In genomic region chr5:132029638-132030037, GRCm38 (mm10) we compare ENCODE assay signal across 9 mouse cellular contexts.
DNase-seq lines count a peak whose midpoint lies in the region.
"Had no signal": no experiment of that assay in that cellular context is flagged by ENCODE, and none has a peak within 500 bp of the region (broad histone marks: within the 10 kb centered on the region; RNA-seq: fewer than 3 reads in every experiment).

No protein-coding gene starts in this region.

- intact Hi-C loops in left cerebral cortex, postnatal 14 days (cut with DNase I), result loop anchor here (5.0 kb wide), 1 partner anchor 212 kb away; no protein-coding TSS in a partner anchor

- peak; percentile 8 for DNase-seq in cerebellum, adult 9-10 months
- DNase-seq in cerebellum, adult 11 months, result no peak
- peak; percentile 21 for DNase-seq in cerebellum, adult 9-11 months
- DNase-seq in layer of hippocampus, adult 11-12 months (ENCODE audit: low spot score), result peak; percentile 88
- peak; percentile 81 to 87 for DNase-seq in left cerebral cortex, postnatal 14 days (ENCODE audit: low spot score in 2 of 2)
- no peak for DNase-seq in adrenal gland, adult 18-20 months (ENCODE audit: low spot score in 2 of 2)
- no peak for DNase-seq in adrenal gland, postnatal 25 days
- DNase-seq in natural killer cell, adult 2 months (ENCODE audit: low spot score in 2 of 2), result no peak
- DNase-seq: liver, embryonic 13.5 days had no signal

Comparison
In these comparisons a context has a peak if more than half of its experiments do, and no peak if none do; other contexts are left out.
1. DNase-seq: peak in cerebellum, adult 9-10 months (single experiment), cerebellum, adult 9-11 months (single experiment), layer of hippocampus, adult 11-12 months (single experiment) and left cerebral cortex, postnatal 14 days (2 of 2); none in cerebellum, adult 11 months (single experiment), adrenal gland, adult 18-20 months (0 of 2), adrenal gland, postnatal 25 days (single experiment) and natural killer cell, adult 2 months (0 of 2).